Mouse (Mus musculus): ENCODE measurements around the gene Tubg1. TPM values are rescaled to one million over a fixed set of nuclear protein-coding genes. Genes with fewer than 3 reads are reported as not detected.
"Not testable (repeated sequence)": the region's sequence is repeated elsewhere in the genome, so short reads cannot be mapped to it uniquely, and the experiment has no call there.

Gene Tubg1
- total RNA-seq, 2 experiments from 2014 or later, result 42.7 to 51.9 TPM

DNA sequence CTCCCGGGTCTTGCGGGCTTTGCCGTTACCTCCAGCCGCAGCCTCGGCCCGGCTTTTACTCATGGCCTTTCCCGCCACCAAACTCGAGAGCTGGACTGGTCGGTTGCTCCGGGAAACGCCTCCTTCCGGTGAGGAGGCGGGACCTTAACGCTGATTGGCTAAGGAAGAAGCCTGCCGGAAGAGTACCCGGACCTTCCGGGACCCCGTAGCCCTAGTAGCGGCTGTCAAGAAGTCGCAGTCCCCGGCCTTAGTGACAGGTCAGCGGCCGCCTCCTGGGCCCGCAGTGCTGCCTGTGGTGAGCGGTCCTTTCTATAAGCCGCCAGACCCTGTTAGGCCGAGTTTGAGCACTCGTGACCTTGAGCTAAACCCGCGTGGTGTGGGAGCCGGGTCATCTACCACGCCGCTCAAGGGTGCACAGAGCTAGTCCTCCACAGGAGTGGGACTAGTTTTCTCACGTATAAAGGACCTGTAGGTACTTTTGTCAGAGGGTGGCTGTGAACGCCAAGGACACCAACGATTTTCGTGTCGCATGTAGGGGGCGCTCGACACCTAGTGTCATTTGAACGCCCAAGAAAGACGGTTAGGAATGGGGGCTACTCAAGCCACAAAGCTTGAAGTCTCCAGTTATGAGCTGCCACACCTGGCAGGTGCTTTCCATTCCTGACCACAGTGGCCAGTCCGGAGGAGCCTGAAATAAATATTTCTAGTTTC is 24.3 kb upstream of the Tubg1 start, which contains the start of gene Psmc3ip:
TSS of gene Psmc3ip (minus strand) at position 123 of the 711 bp plus-strand sequence.
- ATAC-seq (replicated peaks; ENCODE audit: low FRiP score, low TSS enrichment, poor library complexity, severe bottlenecking), result peak; percentile 97

DNA sequence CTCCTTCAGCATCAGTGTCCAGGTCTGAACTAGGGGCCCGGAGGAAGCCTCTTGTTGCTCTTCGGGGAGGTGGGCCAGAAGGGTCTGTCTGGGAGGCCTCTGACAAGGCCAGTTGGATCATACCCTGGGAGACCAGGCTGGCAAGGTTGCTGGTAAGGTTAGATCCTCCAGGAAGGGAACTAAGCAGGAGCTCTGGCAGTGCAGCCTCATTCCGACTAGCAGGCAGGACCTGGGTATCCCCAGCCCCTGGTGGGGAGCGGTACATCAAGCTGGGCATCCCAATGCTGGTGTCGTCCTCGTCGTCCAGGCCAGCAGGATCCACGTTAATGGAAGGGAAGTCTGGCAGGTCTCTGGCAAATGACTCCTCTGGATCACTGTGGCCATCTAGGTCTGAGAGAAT is 21.5 kb upstream of the Tubg1 start:
- ATAC-seq (replicated peaks; ENCODE audit: low FRiP score, low TSS enrichment, poor library complexity, severe bottlenecking), result no peak

DNA sequence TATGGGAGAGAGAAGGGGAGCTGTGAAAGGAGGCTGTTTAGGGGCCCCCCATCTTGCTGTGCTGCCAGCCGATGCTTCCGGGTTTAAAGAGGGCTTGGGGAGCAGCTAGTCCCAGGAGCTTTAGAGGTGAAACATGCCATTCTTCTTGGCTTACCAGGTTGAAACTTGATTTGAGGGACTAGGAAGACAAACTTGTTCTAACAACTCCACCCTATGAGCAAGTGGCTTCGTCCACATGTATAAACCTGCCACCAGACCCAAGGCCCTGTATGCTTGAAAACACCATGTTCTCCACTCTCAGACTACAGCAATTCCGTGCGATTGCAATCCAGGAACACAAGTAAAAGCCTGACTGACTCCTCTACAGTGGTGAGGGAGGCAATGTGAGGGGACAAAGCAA is 16.7 kb upstream of the Tubg1 start:
- no peak for ATAC-seq (replicated peaks; ENCODE audit: low FRiP score, low TSS enrichment, poor library complexity, severe bottlenecking)

DNA sequence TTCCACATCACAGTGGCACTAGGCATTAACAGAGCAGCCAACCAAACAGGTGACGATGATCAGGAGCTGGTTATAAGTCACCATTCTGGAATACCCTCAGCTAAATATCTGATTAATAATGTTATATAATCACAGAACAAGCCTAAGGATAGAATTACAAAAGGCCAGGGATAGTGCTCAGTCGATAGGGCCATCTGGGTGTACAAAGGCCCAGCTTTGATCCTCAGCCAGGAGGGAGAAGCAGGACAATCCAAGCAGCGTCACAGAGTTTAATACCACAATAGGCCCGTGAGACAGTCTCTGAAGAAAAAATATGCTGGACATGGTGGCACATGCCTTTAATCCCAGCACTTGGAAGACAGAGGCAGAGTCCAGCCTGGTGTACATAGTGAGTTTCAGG is 10.4 kb upstream of the Tubg1 start:
- no peak for ATAC-seq (replicated peaks; ENCODE audit: low FRiP score, low TSS enrichment, poor library complexity, severe bottlenecking)

GRCm38 (mm10) chr11:101110708-101111107 is 9.0 kb upstream of the Tubg1 start:
- no peak for ATAC-seq (replicated peaks; ENCODE audit: low FRiP score, low TSS enrichment, poor library complexity, severe bottlenecking)

GRCm38 (mm10) chr11:101111178-101111577 is 8.6 kb upstream of the Tubg1 start:
- ATAC-seq (replicated peaks; ENCODE audit: low FRiP score, low TSS enrichment, poor library complexity, severe bottlenecking), result no peak

DNA sequence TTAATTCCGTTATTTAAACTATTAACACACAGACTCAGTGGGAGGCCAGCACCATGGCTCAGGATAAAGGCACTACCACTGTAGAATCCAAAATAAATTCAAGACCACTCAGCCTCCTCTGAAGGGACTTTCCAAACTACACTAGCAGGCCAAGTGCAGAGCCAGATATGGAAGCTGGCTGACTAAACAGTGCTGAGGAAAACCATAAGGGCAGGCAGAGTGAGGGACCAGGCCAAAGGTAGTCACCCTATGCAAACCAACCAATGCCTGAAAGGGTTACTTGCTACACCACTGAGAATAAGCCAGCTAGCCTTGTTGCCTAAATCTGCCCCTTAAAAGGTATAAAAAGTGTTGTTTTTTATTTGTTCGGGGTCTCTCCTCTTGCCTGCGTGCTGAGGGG is 7.6 kb upstream of the Tubg1 start:
- no peak for ATAC-seq (replicated peaks; ENCODE audit: low FRiP score, low TSS enrichment, poor library complexity, severe bottlenecking)

DNA sequence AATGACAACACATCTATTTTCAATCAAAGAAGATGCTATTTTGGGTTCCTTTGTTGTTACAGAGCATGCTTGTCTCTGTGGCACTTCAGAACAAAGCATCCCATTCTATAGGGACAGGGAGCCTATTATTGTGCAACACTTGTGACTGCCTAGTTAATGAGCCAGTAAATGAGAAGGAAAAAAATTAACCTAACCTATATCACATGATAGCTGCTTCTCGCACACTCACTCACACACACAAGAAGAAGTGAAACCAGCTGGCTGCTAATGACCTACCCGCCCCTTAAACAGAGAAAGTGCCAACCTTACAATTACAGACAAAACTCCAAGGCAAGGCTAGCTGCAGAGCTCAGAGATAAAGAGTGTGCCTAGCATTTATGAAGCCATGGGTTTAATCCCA is 4.2 kb upstream of the Tubg1 start:
- no peak for ATAC-seq (replicated peaks; ENCODE audit: low FRiP score, low TSS enrichment, poor library complexity, severe bottlenecking)

- ATAC-seq (replicated peaks; ENCODE audit: low FRiP score, low TSS enrichment, poor library complexity, severe bottlenecking), result no peak
Measured at GRCm38 (mm10) chr11:101118105-101118504, 1.6 kb upstream of the Tubg1 start.

DNA sequence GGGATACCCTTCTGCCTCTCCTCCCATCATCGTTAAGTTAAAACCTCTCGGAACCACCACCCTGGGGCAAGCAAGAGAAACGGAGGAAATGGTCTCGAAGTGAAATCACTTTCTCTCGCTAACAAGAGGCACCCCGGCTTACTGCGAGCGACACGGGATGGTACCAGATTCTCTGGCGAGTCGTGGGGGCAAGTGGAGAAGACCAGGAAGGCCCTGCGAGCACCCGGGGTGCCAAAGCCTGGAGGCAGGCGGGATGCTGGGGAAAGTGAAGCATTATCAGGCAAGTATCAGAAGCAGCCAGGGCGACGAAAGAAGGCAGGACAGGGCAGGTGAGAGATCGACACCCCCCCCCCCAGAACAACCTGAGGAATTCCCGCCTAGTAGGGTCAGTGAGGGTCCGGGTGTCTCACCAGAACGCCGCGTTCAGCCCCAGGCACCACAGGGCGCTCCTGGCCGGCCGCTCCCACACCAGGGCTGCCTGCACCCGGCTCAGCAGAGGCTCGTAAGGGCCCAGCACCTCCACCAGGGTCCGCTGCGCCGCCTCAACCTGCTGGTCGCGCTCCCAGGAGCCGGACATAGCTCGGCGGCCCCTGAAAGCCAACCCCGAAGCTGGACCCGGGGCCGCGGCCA is 492 bp upstream of the Tubg1 start:
- peak; percentile 61 for ATAC-seq (replicated peaks; ENCODE audit: low FRiP score, low TSS enrichment, poor library complexity, severe bottlenecking)

DNA sequence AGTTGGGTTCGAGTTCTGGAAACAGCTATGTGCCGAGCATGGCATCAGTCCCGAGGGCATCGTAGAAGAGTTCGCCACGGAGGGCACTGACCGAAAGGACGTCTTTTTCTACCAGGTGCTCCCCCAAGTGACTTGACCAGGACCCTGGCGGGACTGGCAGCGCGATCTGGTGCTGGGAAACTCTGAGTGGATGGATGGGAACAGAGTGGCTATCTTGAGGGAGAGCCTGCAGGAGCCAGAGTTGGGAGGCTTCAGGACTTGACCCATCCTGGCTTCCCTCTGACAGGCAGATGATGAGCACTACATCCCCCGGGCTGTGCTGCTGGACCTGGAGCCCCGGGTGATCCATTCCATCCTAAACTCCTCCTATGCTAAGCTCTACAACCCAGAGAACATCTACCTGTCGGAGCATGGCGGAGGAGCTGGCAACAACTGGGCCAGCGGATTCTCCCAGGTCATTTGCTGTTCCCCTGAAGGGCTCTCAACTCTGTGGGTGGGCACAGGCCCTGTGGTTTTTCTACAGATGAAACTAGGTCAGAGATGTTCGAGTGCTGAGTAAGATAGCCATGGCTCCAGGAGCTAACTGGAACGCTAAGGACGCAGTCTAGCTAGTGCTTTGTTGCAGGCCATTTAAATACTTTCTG is 929 bp downstream of the Tubg1 start:
- ATAC-seq (replicated peaks; ENCODE audit: low FRiP score, low TSS enrichment, poor library complexity, severe bottlenecking), result no peak

- ATAC-seq (replicated peaks; ENCODE audit: low FRiP score, low TSS enrichment, poor library complexity, severe bottlenecking), result not testable (repeated sequence)
Measured at GRCm38 (mm10) chr11:101124494-101124893, 4.8 kb downstream of the Tubg1 start.

- not testable (repeated sequence) for ATAC-seq (replicated peaks; ENCODE audit: low FRiP score, low TSS enrichment, poor library complexity, severe bottlenecking)
Measured at GRCm38 (mm10) chr11:101125008-101125407, 5.3 kb downstream of the Tubg1 start.

DNA sequence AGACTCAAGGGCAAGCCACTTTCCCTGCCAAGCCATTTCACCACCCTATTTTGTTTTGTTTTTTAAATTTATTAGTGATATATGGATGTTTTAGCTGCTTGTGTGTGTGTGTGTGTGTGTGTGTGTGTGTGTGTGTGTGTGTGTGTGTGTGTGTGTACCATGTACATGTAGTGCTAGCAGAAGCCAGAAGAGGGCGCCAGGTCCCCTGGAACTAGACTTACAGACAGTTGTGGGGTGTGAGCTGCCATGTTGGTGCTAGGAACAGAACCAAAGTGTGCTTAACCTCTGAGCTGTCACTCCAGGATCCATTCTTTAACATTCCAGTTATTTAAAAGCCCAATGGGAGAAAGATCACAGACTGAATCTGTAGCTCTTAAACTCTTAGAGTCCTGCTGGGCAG is 7.3 kb downstream of the Tubg1 start:
- no peak for ATAC-seq (replicated peaks; ENCODE audit: low FRiP score, low TSS enrichment, poor library complexity, severe bottlenecking)

GRCm38 (mm10) chr11:101128996-101129577 is 9.3 kb downstream of the Tubg1 start:
- ATAC-seq (replicated peaks; ENCODE audit: low FRiP score, low TSS enrichment, poor library complexity, severe bottlenecking), result no peak

DNA sequence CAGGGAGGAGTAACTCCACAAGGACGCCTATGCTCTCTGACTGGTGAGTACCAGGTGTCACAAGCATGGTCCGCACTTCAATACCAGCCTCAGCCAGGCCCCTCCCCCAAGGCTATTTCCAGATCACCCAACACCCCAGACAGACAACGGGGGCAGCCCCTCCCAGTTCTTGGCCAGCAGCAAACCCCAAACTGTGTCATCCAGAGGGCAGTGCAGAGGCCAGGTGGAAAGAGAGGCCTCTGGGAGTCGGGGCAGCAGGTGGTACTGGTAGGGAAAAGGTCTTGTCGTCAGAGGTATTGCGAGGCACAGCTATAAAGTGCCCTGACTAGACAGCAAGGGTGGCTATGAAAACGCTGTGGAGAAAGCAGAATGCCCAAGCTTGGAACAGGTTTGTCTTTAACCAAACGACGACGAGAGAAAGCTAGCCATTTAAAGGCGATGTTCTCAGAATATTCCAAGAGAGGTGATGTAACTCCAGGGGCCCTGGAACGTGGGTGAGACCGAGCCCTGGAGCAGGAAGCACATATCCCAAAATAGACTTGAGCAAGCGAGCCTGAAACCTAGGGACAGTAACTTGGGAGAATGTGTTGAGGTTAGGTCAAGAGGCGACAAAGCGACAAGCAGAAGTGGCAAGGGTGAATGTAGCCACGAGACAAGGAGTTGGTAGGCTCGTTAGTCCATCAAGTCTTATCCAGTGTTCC is 10.5 kb downstream of the Tubg1 start:
- ATAC-seq (replicated peaks; ENCODE audit: low FRiP score, low TSS enrichment, poor library complexity, severe bottlenecking), result no peak

- ATAC-seq (replicated peaks; ENCODE audit: low FRiP score, low TSS enrichment, poor library complexity, severe bottlenecking), result peak; percentile 50; the same call in 1 of the 2 replicates
Measured at GRCm38 (mm10) chr11:101131187-101131586, 11.4 kb downstream of the Tubg1 start.

DNA sequence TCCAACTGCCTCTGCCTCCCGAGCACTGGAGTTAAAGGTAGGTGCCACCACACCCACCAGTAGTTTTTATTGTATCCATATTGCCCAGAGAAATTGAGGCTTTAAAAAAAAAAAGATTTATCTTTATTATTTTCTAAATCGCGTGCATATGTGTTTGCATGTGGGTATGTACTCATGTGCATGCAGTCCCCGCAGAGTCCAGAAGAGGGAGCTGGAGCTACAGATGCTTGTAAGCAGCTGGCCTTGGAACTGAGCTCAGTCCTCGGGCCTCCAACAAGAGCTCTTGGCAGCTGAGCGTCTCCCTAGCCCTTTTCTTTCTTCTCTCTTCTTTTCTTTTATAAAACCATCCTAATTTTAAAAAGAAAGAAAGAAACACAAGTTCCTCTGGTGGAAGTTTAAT is 12.0 kb downstream of the Tubg1 start:
- ATAC-seq (replicated peaks; ENCODE audit: low FRiP score, low TSS enrichment, poor library complexity, severe bottlenecking), result no peak

DNA sequence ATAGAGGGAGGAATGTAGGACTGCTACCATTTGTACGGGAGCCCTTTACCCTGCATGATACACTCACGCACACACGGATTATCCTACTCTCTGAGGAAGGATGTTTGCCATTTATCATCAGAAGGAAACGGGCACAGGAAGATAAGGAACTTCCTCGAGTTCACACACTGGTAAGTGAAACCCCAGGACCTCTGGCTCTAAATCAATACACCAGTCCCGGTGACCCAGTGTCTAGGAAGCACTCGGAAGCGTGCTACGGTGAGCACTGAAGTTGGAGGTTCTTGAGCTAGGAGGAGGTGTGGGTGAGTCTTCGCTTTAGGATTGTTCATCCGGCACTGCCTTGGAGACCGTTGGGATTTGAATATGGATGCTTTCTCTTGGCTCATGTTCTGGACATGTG is 13.3 kb downstream of the Tubg1 start:
- no peak for ATAC-seq (replicated peaks; ENCODE audit: low FRiP score, low TSS enrichment, poor library complexity, severe bottlenecking)
